Mouse (Mus musculus) forebrain, embryonic 12.5 days (tissue): ENCODE data around the gene Zfp697. TPM values are rescaled to one million over a fixed set of nuclear protein-coding genes. Genes with fewer than 3 reads are reported as not detected.
"Not testable (repeated sequence)": the region's sequence is repeated elsewhere in the genome, so short reads cannot be mapped to it uniquely, and the experiment has no call there.

Experiments
- ATAC-seq: fragments of 200-750 bp; cut with Nextera tagmentation; 2 replicates; pipeline ENCODE4 v1.8.0; 2017; ENCODE audit warnings: moderate TSS enrichment; ENCODE audit not compliant: low FRiP score
- H3K27ac ChIP-seq: fragments of 300-500 bp; sonication (generic); 2 replicates; pipeline ENCODE4 v1.5.1; 2016; ENCODE audit warnings: mild to moderate bottlenecking
- H3K27me3 ChIP-seq: fragments of 300-500 bp; sonication (generic); 2 replicates; pipeline ENCODE4 v1.6.1; 2016; ENCODE audit warnings: mild to moderate bottlenecking
- H3K36me3 ChIP-seq: fragments of 300-500 bp; sonication (generic); replicated peaks from 2 replicates; pipeline ENCODE4 v1.6.1; 2016; ENCODE audit warnings: mild to moderate bottlenecking
- H3K4me1 ChIP-seq: fragments of 300-500 bp; sonication (generic); 2 replicates; pipeline ENCODE4 v1.6.1; 2016
- H3K4me2 ChIP-seq: fragments of 300-500 bp; sonication (generic); 2 replicates; pipeline ENCODE4 v1.6.1; 2016; ENCODE audit warnings: mild to moderate bottlenecking, moderate library complexity
- H3K4me3 ChIP-seq: fragments of 300-500 bp; sonication (generic); replicated peaks from 2 replicates; pipeline ENCODE4 v1.5.1; 2016; ENCODE audit warnings: mild to moderate bottlenecking
- H3K9ac ChIP-seq: fragments of 300-500 bp; sonication (generic); 2 replicates; pipeline ENCODE4 v1.6.1; 2016; ENCODE audit warnings: mild to moderate bottlenecking
- H3K9me3 ChIP-seq: fragments of 300-500 bp; sonication (generic); 2 replicates; pipeline ENCODE4 v1.6.1; 2016
- WGBS: fragments of 180-500 bp; shearing (Covaris S2); methylation state at CpG from one replicate; pipeline ENCODE4 v1.1.7; 2016; 5-methylcytosine and 5-hydroxymethylcytosine counted together
- polyA plus RNA-seq: library from polyadenylated mRNA; unstranded; fragments of >200 nt; fragmentation: Nextera tagmentation; extraction: Ambion mirVana; gene quantifications from 2 replicates; pipeline ENCODE4 v1.2.1, GENCODE M21; 2016

The Zfp697 gene
- polyA plus RNA-seq, 1 experiment from 2014 or later: 9.8 TPM

DNA sequence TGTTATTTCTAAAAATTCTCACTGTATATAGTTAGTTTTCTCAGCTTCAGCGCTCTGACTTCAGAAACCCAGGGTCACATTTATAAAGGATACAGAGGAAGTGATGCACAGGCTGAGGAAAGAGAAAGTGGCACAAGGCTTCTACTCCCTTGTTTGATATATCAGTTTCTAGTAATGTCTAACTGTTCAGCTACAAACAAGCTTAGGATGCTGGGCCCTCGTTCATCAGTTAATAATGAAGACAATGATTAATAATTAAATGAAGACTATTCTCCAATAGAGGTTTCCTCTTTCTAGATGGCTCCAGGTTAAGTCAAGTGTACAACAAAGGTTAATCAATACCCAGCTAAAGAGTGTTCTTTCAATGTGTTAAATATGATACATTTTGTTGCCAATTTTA, 181.6 kb downstream of the Zfp697 start:
- not testable (repeated sequence) for H3K27me3 ChIP-seq, H3K9me3 ChIP-seq, H3K36me3 ChIP-seq, H3K4me3 ChIP-seq, H3K4me1 ChIP-seq, H3K27ac ChIP-seq, ATAC-seq, H3K9ac ChIP-seq, H3K4me2 ChIP-seq
- WGBS: no CpG with 5 or more reads among the region's 2 CpGs

DNA sequence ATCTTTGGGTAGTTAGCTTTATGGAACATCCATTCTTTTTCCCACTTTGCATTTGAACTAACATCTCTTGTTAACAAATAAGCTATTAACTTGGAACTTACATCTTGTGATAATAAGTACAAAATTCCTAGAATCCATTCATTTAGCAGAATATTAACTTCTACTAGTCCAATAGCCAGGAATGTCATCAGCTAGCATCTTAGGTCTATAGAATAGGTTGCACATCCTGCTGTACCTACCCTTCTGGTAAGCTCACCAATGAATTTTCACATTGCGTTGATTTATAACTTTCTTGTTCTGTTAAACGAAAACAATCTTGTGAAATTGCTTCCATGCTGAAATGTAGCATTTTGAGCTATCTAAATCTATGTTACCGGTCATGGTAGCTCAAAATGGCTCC, 182.6 kb downstream of the Zfp697 start:
- not testable (repeated sequence) for H3K9ac ChIP-seq, H3K27me3 ChIP-seq, H3K27ac ChIP-seq, H3K4me1 ChIP-seq, H3K4me3 ChIP-seq, H3K4me2 ChIP-seq, H3K36me3 ChIP-seq, ATAC-seq, H3K9me3 ChIP-seq
- no CpG with 5 or more reads among the region's 3 CpGs for WGBS

DNA sequence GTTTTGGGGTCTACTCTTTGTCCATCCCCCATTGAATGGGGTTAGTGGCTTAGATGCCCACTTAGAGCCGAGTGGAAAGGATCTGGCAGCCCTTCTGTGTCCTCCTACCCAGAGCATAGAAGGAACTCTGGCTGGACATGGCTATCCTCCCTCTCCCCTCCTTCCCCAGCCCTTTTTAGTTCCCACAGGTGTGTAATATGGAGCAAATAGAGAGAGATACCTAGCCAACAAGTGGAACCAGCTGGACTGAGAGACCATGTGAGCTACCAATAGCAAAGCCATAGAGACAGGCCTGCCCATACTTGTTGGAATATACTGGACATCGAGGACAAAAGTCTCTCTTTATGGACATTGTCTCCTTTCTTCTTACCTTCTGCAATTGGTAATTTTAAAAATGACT, 185.5 kb downstream of the Zfp697 start:
- not testable (repeated sequence) for H3K27ac ChIP-seq, H3K27me3 ChIP-seq, H3K9me3 ChIP-seq, H3K36me3 ChIP-seq, ATAC-seq, H3K4me3 ChIP-seq, H3K4me2 ChIP-seq, H3K9ac ChIP-seq, H3K4me1 ChIP-seq
- 92% methylated on average over 2 of the region's 2 CpGs for WGBS

DNA sequence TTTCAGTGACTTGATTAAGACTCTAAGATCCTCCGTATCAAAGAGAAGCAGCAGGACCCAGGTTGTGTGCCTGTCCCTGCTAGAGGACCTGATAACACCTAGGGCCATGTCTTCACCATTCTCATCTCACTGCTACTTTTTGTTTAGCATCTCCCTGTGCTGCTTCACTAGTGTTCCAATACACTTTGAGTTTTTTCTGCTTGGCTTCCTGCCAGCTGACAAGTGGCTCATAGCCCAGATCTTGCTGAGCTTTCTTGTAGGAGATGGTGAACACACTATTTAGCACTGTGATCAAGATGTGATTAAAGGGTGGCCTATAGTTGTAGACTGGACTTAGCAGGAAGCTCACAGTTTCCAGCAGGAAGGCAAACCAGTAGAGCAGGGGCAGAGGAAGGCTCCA, 198.8 kb downstream of the Zfp697 start:
- not testable (repeated sequence) for H3K9me3 ChIP-seq, ATAC-seq, H3K27ac ChIP-seq, H3K27me3 ChIP-seq, H3K4me1 ChIP-seq, H3K4me3 ChIP-seq, H3K9ac ChIP-seq, H3K36me3 ChIP-seq, H3K4me2 ChIP-seq
- WGBS: 85% methylated on average over 1 of the region's 1 CpGs

DNA sequence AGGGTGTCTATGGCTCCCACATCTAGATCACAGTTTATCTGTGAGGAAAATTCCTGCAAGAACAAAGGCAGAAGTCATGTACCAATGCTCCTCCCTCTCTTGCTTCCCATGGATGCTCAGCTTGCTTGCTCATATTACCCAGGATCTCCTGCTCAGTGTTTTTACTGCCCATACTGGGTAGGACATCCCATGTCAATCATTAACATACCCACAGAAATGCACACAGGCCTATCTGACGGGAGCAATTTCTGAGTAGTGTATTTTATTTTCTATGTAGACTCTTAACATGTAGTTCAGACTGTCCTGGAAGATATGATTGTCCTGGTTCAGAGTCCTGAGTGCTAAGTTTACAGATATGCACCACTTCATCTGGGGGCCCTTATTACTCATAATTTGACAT, 199.9 kb downstream of the Zfp697 start:
- H3K36me3 ChIP-seq, H3K9me3 ChIP-seq, H3K27me3 ChIP-seq, H3K4me3 ChIP-seq, H3K27ac ChIP-seq, H3K4me1 ChIP-seq, ATAC-seq, H3K9ac ChIP-seq, H3K4me2 ChIP-seq: not testable (repeated sequence)
- no CpG with 5 or more reads among the region's 1 CpGs for WGBS

DNA sequence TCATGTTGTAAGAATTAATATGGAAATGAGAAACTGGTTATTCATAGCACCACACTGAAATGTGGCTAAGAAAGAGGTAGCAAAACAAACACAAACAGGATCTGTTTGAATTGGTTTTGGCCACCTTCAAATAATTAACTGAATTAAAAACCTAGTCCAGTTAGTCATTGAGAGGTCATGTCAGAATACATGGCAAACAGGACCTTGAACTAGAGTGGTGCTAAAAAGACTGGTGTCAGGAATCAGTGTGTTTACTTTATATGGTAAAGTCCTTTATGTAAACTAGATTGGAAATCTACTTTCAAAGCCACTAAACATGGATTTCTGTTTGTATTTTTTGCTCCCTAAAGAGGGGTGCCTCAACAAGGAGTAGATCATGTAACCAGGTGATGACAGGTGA, 200.4 kb downstream of the Zfp697 start:
- H3K9ac ChIP-seq, H3K9me3 ChIP-seq, H3K36me3 ChIP-seq, H3K4me1 ChIP-seq, H3K27me3 ChIP-seq, H3K4me2 ChIP-seq, H3K27ac ChIP-seq, H3K4me3 ChIP-seq, ATAC-seq: not testable (repeated sequence)

DNA sequence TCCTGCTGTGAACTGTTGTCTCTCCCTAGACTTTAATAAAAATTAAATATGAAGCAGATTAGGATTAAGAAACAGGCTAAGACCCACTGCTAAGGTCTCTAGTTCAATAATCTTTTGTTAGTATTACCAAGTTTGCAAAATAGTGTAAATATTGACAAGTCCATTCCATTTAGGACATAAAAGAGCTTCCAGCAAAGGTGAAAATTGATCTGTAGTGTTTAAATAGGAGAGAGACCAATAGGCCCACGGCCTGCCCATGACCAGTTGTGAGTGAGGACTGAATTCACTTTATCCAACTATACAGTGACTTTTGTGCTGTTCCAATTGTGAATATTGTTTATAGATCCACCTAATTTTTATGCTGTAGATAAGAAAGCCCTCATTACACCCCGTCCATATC, 205.5 kb downstream of the Zfp697 start:
- H3K9me3 ChIP-seq: no peaks in the 10 kb centered on the region
- no peaks in the 10 kb centered on the region for H3K36me3 ChIP-seq
- no peak overlapping the region for H3K9ac ChIP-seq
- H3K27ac ChIP-seq: no peak overlapping the region
- H3K4me2 ChIP-seq: no peak overlapping the region
- H3K27me3 ChIP-seq: no peaks in the 10 kb centered on the region
- no peak for ATAC-seq
- no peak overlapping the region for H3K4me3 ChIP-seq
- 89% methylated on average over 2 of the region's 2 CpGs for WGBS
- H3K4me1 ChIP-seq: no peaks in the 10 kb centered on the region

DNA sequence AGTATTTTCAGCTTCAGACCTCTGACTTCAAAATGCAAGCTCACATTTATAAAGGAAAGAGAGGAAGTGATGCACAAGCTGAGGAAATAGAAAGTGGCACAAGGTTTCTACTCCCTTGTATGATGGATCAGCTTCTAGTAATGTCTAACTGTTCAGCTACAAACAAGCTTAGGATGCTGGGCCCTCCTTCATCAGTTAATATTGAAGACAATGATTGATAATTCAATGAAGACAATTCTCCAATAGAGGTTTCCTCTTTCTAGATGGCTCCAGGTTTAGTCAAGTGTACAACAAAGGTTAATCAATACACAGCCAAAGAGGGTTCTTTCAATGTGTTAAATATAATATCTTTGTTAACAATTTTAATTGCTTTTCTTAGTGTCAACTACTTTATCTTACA, 206.4 kb downstream of the Zfp697 start, which contains the start of gene Gm10681:
Gm10681 (minus strand) TSS at position 101 of the 400 bp plus-strand sequence.
- Histone ChIP-seq H3K27ac (no peak within 1 kb of the TSS), H3K9me3 (no peaks in the 10 kb centered on the region), H3K4me3 (no peak within 1 kb of the TSS), H3K36me3 (no peaks in the 10 kb centered on the region), H3K4me2 (no peak within 1 kb of the TSS), H3K27me3 (no peaks in the 10 kb centered on the region), H3K4me1 (no peaks in the 10 kb centered on the region), H3K9ac (no peak within 1 kb of the TSS)
- ATAC-seq: no peak

DNA sequence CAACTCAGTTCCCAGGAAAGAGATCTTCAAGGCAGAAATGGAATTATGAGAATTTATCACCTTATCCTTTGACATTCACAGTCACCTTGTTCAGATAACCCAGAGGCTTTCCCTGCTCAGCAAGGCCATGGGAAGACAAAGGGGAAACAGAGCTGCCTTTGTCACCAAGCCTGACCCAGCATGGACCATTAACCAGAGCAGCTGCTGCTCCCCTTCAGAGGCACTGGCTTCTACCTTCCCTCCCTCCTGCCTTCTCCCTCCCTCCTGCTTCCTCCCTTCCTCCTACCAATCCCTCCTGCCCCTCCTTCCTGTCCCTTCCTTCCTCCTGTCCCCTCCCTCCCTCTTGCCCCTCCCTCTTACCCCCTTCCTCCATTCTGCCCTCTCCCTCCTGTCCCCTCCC, 231.3 kb downstream of the Zfp697 start:
- not testable (repeated sequence) for ATAC-seq, H3K4me2 ChIP-seq, H3K4me1 ChIP-seq, H3K9me3 ChIP-seq, H3K9ac ChIP-seq, H3K36me3 ChIP-seq, H3K27ac ChIP-seq, H3K4me3 ChIP-seq, H3K27me3 ChIP-seq

DNA sequence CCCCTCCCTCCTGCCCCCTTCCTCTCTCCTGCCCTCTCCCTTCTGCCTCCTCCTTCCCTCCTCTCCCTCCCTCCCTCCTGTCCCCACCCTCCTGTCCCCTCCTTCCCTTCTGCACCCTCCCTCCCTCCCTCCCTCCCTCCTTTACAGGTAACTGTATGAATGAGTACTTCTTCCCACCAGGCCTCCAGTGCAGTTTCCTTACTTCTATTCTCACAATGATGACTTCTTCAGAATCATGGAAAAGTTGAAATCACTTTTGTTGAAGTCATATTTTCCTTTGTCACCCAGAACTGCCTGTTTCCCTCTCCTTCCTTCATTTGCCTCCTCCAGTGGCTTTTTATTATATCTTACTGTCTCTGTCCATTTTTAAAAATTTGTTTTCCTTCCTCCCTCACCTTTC, 231.7 kb downstream of the Zfp697 start:
- Histone ChIP-seq H3K4me1 (no peaks in the 10 kb centered on the region), H3K9ac (no peak overlapping the region), H3K36me3 (no peaks in the 10 kb centered on the region), H3K4me2 (no peak overlapping the region), H3K9me3 (no peaks in the 10 kb centered on the region), H3K4me3 (no peak overlapping the region), H3K27ac (no peak overlapping the region), H3K27me3 (no peaks in the 10 kb centered on the region)
- no peak for ATAC-seq

DNA sequence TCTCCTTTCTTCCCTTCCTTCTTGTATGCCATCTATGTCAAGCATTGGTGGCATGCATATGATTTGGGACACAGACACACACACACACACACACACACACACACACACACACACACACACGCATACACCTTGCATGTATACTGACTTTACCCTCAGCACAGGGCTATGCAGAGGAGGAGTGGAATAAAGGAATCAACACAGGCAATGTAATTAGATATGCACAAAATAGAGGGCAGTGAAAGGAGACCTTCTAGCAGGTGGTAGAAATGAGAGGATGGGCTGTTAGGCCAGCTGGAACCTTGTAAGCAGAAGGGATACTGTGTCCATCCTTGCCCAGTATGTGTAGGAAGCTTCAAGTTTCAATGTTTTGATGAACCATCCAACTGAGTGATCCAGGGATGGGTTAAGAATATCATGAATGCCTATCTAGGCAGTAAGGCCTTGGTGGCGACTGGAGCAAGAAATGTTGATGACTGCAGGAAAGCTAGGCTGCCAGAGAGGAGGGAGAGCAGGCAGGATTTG, 232.2 kb downstream of the Zfp697 start:
- not testable (repeated sequence) for H3K36me3 ChIP-seq, H3K4me2 ChIP-seq, H3K9me3 ChIP-seq, H3K4me3 ChIP-seq, H3K27ac ChIP-seq, H3K4me1 ChIP-seq, H3K27me3 ChIP-seq, ATAC-seq, H3K9ac ChIP-seq
- WGBS: 70% methylated on average over 2 of the region's 2 CpGs

DNA sequence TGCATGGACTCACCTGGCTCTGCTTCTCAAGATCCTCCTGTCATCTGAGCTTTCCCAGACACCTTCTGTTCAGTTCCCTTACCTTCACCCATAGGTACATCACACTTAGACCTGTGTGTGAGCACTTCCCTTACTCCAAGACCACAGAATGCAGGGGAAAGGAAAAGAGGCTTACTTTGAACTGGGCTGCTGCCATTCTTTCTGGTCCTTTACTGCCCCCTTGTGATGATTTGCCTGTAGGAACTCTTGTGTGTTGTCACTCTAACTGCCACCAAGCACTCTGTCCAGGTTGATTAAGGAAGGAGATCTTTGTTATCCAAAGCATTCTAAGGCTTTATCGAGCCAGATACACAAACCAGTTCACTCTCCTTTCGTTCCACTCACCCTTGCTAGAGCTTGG, 234.0 kb downstream of the Zfp697 start:
- 14% methylated on average over 2 of the region's 2 CpGs for WGBS
- not testable (repeated sequence) for H3K9ac ChIP-seq, H3K4me2 ChIP-seq, H3K27ac ChIP-seq, H3K36me3 ChIP-seq, H3K4me1 ChIP-seq, H3K4me3 ChIP-seq, H3K9me3 ChIP-seq, ATAC-seq, H3K27me3 ChIP-seq

DNA sequence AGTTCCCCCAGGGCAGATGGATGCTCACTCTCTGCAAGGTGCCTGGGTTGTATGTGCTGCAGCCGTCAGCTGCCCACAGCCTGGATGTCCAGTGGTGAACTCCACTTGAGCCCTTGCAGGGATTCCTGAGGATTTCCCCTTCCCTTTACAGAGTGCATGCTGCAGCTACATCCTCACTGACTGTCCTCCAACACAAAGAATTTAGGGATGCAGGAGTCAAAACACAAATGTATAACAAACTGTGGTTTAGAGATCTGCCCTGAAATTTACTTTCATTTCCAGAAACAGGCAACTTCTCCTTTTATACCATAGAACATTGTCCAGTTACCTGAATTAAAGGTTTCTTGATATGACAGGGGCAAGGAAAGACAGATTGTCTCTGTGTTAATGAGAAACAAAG, 234.5 kb downstream of the Zfp697 start:
- not testable (repeated sequence) for H3K4me2 ChIP-seq, ATAC-seq, H3K9ac ChIP-seq, H3K4me3 ChIP-seq, H3K27me3 ChIP-seq, H3K36me3 ChIP-seq, H3K4me1 ChIP-seq, H3K27ac ChIP-seq, H3K9me3 ChIP-seq
- 83% methylated on average over 1 of the region's 1 CpGs for WGBS

DNA sequence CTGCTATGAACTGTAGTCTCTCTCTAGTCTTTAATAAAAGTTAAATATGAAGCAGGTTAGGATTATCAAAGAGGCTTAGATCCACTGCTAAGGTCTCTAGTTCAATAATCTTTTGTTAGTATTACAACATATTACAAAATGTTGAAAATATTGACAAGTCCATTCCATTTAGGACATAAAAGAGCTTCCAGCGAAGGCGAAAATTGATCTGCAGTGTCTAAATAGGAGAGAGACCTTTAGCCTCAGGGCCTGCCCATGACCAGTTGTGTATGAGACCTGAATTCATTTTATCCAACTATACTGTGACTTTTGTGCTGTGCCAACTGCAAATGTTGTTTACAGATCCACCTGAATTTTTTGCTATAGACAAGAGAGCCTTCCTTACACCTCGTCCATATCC, 247.4 kb downstream of the Zfp697 start:
- Histone ChIP-seq H3K4me1 (no peaks in the 10 kb centered on the region), H3K27ac (no peak overlapping the region), H3K9ac (no peak overlapping the region), H3K9me3 (no peaks in the 10 kb centered on the region), H3K4me2 (no peak overlapping the region), H3K4me3 (no peak overlapping the region), H3K36me3 (no peaks in the 10 kb centered on the region), H3K27me3 (no peaks in the 10 kb centered on the region)
- WGBS: 92% methylated on average over 3 of the region's 3 CpGs
- no peak for ATAC-seq
